Mouse (Mus musculus) kidney, adult 11 months (tissue): ENCODE data around the gene Haus5.
A peak's percentile ranks its signal among the peaks of the same experiment; 100 is the strongest.

Source experiments
- DNase-seq: peaks from one replicate; pipeline ENCODE4 v3.0.0; 2022

Haus5 gene

DNA sequence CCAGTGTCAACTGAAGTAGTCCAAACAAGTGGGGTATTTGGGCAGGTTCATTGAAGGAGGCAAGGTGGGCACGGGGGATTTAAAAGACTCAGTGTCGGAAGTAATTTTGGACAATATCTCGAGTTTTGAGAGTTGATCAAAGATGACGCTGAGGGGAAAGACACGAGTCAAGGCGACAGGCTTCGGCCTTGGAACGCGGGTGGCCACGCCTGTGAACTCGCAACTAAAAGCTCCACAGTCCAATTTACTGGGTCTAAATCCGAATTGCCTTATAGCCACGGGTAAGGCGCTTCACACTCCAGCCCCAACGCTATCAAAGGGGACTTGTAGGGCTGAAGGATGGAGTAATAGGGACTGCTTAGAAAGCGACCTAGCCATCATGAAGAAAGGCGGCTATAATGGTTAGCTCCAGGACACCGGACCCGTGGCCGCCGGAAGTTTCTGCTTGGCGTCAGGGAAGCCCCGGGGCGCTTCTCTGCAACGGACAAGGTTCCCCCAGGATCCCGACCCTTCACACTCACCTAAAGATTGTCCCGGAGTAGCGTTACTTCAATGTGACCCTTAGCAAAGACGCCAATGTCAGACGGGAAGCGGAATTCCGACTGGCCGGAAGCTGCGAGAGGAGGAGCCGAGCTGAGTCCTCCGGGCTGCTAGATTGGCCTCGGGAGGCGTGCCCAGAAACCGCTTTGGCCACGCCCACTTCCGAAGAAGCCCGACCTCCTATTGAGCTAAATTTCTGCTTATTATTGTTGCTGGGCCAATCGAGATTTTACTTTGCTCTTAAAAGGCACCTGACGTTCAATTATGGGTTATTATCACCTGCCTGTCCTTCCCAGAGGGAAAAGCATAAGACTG lies 39.0 kb downstream of the Haus5 start, which contains the start of gene Cox6b1:
TSS of gene Cox6b1 (minus strand) at position 622 of the 855 bp plus-strand sequence.
- peak; percentile 88 for DNase-seq

DNA sequence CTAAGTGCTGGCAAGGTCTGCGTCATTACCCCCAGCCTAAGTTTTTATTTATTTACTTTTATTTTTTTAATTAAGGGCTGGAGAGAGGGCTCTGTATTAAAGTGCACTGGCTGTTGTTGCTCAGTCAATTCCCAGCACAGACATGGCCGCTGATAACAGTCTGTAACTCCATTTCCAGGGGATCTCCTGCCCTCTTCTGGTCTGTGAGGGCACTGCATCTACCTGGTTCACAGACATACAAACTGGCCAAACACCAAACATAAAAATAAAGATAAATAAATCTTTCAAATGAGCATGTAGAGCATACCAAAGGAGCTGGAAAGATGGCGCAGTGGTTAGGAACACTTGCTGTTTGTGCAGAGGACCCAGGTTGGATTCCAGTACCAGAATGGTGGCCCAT lies 45.6 kb downstream of the Haus5 start:
- no peak for DNase-seq

DNA sequence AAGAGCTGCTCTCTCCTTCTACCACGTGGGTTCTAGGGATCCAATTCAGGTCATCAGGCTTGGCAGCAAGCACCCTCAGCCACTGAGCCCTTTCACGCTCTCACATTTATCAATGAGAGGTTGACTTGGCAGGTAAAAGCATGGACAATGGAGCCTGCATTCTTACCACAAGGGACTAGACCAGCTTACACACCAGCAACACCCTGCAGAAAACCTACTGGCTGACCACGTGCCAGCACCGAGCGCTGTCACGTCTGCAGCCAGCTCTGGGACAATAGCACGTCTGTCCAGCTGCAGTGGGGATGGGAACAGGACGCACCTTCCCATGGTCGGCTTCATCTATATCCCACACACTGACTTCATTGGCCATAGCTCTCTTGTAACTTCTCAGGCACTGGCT lies 46.1 kb downstream of the Haus5 start:
- no peak for DNase-seq

DNA sequence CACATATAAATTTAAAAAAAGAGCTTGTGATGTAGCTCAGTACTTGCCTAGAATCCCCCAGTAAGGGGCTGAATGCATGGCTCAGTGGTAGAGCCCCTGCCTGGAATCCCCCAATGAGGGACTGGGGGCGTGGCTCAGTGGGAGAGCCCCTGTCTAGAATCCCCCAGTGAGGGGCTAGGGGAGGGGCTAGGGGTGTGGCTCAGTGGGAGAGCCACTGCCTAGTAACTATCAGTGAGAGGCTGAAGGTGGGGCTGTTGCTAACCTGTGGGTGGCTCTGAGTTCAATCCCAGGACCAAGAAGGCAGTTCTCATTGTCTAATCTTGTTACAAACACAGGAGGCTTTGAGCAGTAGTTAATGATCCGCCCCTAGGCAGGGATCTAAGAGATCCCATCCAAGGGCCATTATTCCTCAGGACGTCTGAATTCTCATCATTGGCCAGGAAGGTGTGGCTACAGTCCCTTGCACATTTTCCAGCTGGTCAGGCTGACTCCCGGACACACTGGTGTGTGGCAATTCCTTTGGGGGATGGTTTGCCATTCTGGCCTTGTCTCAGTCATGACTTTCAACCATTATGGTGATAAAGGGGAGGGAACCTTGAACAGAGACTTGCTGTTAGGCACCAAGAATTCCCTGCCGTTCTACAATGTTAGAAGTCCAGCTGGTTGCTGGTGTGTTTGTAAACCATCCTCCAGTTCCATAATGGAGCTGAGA lies 49.6 kb downstream of the Haus5 start:
- no peak for DNase-seq

DNA sequence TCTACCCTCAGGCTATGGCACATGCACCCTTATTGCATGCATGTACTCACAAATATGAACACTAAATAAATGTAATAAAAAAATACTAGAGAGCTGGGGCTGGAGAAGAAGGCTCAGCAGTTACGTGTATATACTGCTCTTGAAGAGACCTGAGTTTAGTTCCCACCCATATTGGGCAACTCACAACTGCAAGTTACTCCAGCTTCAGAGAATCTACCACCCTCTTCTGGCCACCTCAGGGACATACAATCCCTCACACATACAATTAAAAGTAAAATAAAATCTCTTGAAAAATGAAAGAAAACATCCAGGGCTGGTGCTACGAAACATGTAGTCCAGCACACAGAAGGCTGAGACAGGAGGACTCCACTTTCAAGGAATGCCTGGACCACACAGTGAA lies 50.3 kb downstream of the Haus5 start:
- DNase-seq, result no peak

DNA sequence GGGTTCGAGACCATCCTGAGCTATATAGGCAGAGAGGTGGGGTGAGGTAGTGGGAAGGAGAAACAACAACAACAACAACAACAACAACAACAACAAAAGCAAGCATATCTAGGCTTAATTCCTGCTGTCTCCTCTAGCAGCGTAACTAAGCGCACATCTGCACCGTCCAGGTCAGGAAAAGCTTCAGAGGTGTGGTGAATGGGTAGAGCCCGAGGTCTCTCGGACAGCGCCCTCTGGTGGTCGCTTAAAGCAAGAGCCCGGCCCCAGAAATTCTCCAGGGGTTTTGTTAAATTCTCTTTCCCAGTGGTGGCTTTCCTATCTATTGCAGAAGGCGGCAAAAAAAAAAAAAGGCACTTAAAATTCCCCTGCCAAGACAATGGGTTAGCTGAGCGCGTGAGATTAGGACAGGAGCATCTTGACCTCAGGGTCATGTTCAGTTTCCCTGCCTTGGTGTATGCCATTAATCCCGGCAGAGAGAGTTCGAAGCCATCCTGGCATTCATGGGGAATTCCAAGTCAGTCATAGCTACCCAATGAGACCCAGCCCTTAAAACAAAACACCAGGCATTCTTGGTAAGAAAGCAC lies 51.2 kb downstream of the Haus5 start:
- peak; percentile 59 for DNase-seq

DNA sequence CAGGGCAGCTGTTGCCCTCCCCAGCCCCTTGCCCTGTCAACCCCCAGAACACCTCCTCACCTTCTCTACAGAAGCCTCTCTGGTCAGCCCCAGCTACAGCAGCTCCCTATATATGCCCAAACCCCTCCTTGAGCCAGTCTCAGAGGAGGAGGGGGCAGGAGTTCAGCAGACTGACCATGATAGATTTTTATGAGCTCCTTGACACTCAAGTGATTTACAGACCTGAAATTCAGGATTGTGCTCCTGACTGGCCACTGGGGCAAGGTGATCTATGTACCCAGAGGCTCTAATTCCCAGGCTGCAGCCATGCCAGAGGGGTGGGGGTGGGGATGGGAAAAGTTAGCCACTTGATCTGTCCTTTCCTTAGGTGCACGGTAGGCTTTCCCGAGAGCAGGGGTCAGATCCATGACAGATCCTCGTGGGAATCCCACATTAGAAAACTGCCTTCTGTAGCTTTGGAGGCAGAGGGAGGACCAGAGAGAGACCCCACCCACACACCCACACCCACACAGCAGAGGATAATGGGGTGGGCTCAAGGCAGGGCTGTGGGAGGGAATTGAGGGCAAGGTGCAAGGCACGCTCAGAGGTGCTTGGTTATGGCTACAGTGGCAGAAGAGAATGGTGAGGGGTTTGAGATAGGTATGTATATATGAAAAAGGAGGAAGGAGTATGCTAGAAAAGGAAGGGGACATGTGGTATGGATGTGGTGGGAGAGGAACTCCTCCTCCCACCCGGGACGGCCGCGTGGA lies 52.0 kb downstream of the Haus5 start, which contains the start of gene Upk1a:
TSS of gene Upk1a (minus strand) at position 194 of the 749 bp plus-strand sequence.
- DNase-seq, result no peak

DNA sequence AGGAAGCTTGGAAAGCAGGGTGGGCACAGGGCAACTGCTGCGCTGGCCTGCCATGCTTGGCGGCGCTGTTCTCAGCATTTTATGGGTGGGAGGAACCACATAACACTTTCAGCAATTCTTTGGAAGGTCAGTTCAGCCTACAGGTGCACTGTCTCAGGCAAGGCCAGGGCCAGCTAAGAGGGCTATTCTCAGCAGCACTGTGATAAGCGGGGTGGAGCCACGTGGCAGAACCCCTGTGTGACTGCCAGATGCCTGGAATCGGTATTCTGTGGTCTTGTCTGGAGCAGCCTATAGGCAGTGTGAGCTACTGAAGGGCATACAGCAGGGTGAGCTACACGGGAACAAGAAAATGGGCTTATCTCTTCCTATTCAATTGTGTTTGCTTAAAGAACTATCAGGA lies 54.8 kb downstream of the Haus5 start:
- no peak for DNase-seq

DNA sequence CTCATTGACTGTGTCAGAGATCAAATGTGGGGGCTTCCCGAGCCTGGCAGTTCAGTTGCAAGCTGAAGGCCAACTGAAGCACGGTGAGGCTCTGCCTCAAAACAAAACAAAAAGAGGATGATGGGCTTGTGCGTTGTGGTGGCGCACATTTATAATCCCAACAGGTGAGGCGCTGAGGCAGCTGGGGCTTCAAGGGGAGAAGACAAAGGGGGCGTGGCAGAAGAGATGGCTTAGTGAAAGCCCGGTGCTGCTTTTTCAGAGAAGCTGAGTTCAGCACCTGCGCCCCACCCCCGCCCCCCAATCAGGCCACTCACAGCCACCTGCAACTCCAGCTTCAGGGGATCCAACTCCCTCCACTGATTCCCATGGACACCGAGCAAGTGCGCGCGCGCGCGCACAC lies 56.3 kb downstream of the Haus5 start:
- no peak for DNase-seq

DNA sequence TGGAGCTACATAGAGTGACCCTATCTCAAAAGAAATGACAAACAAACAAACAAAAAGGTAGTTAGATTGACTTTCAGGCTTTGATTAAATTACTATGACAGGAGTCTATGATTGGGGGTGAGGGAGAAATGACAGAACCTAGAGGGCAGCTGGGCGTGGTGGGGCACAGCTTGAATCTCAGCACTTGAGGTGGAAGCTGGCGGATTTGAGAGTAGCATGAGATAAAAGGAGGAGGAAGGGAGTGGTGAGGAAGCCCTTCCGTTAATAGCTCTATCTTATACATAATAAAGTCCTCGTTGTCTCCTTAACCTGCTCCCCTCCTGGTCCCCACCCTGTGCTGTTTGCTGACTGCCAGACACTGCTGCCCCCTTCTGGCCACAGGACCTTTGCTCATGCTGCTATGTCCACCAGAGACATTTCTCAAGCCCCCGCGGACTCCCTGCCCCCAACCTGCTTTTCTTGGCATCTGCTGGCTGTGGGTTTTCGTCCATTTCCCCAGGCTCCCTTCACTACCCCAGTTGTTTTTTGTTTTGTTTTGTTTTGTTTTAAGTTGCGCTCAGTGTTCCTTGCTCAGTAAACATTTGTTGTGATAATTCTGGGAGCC lies 57.0 kb downstream of the Haus5 start:
- peak; percentile 46 for DNase-seq

DNA sequence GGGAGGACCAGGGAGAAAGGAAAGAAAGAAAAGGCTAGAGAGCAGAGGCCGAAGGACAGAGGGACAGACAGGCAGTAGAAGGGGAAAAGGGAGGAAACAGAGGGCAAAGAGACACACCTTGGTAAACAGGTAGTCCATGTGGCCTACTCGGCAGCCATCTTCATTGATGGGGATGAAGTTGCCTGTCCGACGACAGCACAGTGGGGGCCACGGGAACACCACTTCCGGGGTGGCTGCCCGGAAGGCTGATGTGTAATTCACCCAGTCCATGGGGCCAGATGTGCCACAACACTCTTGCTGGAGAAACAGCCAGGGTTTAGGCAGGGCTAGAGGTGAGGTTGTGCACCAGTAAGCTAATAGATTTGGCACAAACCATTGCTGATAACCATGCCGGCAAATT lies 59.9 kb downstream of the Haus5 start:
- DNase-seq, result no peak

DNA sequence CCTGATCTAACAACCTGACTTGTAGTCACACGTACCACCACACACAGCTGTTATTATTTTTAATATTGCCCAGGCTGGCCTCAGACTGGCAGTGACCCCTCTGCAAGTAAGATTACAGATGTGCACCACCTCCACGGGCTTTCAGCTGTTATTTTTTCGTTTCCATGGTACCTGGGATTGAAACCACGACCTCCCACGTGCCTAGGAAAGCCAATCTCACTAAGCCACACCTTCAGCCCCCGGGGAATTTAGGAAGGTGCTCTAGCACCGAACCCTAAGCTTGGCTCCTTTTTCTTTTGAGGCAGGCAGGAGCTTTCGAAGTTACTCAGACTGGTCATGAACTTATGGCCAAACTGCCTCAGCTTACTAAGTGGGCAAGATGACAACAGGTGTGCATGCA lies 60.4 kb downstream of the Haus5 start:
- DNase-seq, result no peak
